Mouse (Mus musculus) stomach, postnatal 0 days (tissue): ENCODE measurements around the gene Krt31. TPM values are rescaled to one million over a fixed set of nuclear protein-coding genes. Genes with fewer than 3 reads are reported as not detected.

Source experiments
- ATAC-seq: fragments of 200-750 bp; cut with Nextera tagmentation; 2 replicates; pipeline ENCODE4 v1.8.0; 2017; ENCODE audit not compliant: low FRiP score, low TSS enrichment
- DNase-seq: peaks from one replicate; pipeline ENCODE4 v3.0.0-alpha.2; 2016; ENCODE audit warnings: low spot score
- H3K27ac ChIP-seq: fragments of 300-500 bp; sonication (generic); replicated peaks from 2 replicates; pipeline ENCODE4 v1.5.1; 2014; ENCODE audit warnings: mild to moderate bottlenecking, control low read depth
- H3K27me3 ChIP-seq: fragments of 300-500 bp; sonication (generic); 2 replicates; pipeline ENCODE4 v1.6.1; 2014; ENCODE audit warnings: low read length; ENCODE audit not compliant: control insufficient read depth, insufficient read depth
- H3K36me3 ChIP-seq: fragments of 300-500 bp; sonication (generic); 2 replicates; pipeline ENCODE4 v1.6.1; 2014; ENCODE audit warnings: low read length, mixed read lengths; ENCODE audit not compliant: control insufficient read depth, insufficient read depth
- H3K4me1 ChIP-seq: fragments of 300-500 bp; sonication (generic); replicated peaks from 2 replicates; pipeline ENCODE4 v1.6.1; 2014; ENCODE audit warnings: antibody characterized with exemption; ENCODE audit not compliant: control insufficient read depth, insufficient read depth
- H3K4me2 ChIP-seq: fragments of 300-500 bp; sonication (generic); replicated peaks from 2 replicates; pipeline ENCODE4 v1.6.1; 2014; ENCODE audit warnings: low read depth, mild to moderate bottlenecking, control low read depth, moderate library complexity
- H3K4me3 ChIP-seq: fragments of 300-500 bp; sonication (generic); 2 replicates; pipeline ENCODE4 v1.5.1; 2014; ENCODE audit warnings: low read depth, low read length, control low read depth
- H3K9ac ChIP-seq: fragments of 300-500 bp; sonication (generic); 2 replicates; pipeline ENCODE4 v1.6.1; 2014; ENCODE audit warnings: mild to moderate bottlenecking, low read length, control low read depth, mixed read lengths
- H3K9me3 ChIP-seq: fragments of 300-500 bp; sonication (generic); 2 replicates; pipeline ENCODE4 v1.6.1; 2016; ENCODE audit warnings: low read length; ENCODE audit not compliant: control insufficient read depth
- CTCF ChIP-seq: IDR thresholded peaks from 2 replicates; pipeline ENCODE4 v1.5.1; 2016; ENCODE audit warnings: antibody characterized with exemption, low read depth, mild to moderate bottlenecking, moderate library complexity
- EP300 ChIP-seq: optimal IDR thresholded peaks from 2 replicates; pipeline ENCODE3; 2016; ENCODE audit warnings: antibody characterized with exemption
- WGBS: fragments of 180-500 bp; shearing (Covaris S2); extraction: QIAGEN DNeasy Blood & Tissue Kit; methylation state at CpG from one replicate; pipeline ENCODE4 v1.1.7; 2014; 5-methylcytosine and 5-hydroxymethylcytosine counted together
- polyA plus RNA-seq: library from polyadenylated mRNA; unstranded; fragments of >200 nt; fragmentation: Nextera tagmentation; extraction: Ambion mirVana; gene quantifications from 2 replicates; pipeline ENCODE4 v1.2.1, GENCODE M21; 2015

Krt31 gene
- polyA plus RNA-seq, 1 experiment from 2014 or later = not detected

DNA sequence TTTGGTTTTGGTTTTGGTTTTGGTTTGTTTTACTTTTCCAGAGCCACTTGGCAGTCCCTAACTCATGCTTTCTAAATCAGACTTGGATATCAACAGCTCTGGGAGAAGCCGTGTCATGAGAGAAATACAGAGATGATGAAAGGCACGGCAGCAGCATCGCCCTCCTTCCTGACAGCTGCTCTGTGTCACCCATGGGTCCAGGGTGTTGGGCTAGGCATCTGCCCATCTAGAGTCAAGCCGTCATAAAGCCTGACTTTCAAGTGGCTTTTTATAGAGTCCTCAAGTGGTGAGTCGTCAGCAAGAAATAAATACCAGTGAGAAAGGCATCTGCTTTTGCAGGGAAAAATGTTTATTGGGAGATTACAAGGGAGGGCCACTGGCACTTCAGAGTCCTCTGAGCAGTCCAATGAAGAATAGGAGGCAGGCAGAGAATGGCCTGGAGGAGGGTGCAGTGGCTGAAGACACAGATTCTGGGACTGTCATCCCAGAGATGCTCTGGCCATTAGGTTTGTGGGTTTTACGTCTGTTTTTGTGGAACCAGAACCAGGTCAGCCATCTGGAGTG is 4.0 kb downstream of the Krt31 start:
- WGBS = 74% methylated on average over 6 of the region's 6 CpGs

GRCm38 (mm10) chr11:100041454-100041853 is 8.9 kb downstream of the Krt31 start, which contains the start of gene Krt34:
Krt34 (minus strand) TSS chr11:100041554.
- DNase-seq (no peak), ATAC-seq (no peak)
- TF ChIP-seq EP300 (no peak), CTCF (no peak)
- Histone ChIP-seq H3K9me3 (no peaks in the 10 kb centered on the region), H3K4me1 (no peaks in the 10 kb centered on the region), H3K27me3 (no peaks in the 10 kb centered on the region), H3K9ac (no peak within 1 kb of the TSS), H3K4me2 (no peak within 1 kb of the TSS), H3K36me3 (no peaks in the 10 kb centered on the region), H3K27ac (no peak within 1 kb of the TSS), H3K4me3 (no peak within 1 kb of the TSS)
- 86% methylated on average over 6 of the region's 6 CpGs for WGBS

More for the DNA sequence above, 4.0 kb downstream of the Krt31 start:
- Histone ChIP-seq H3K4me2 (no peak overlapping the region), H3K36me3 (no peaks in the 10 kb centered on the region), H3K4me3 (no peak overlapping the region), H3K9me3 (no peaks in the 10 kb centered on the region), H3K27me3 (no peaks in the 10 kb centered on the region), H3K4me1 (no peaks in the 10 kb centered on the region), H3K27ac (no peak overlapping the region), H3K9ac (no peak overlapping the region)
- TF ChIP-seq CTCF (no peak), EP300 (no peak)
- no peak for DNase-seq
- ATAC-seq = no peak

GRCm38 (mm10) chr11:100029768-100030167 is 20.6 kb downstream of the Krt31 start, which contains the start of gene Krt33b:
Krt33b (minus strand) TSS chr11:100029868.
- H3K9me3 ChIP-seq = no peaks in the 10 kb centered on the region
- DNase-seq = no peak
- no peak within 1 kb of the TSS for H3K9ac ChIP-seq
- no peak within 1 kb of the TSS for H3K4me2 ChIP-seq
- H3K27me3 ChIP-seq = no peaks in the 10 kb centered on the region
- 90% methylated on average over 6 of the region's 6 CpGs for WGBS
- H3K36me3 ChIP-seq = no peaks in the 10 kb centered on the region
- no peak within 1 kb of the TSS for H3K27ac ChIP-seq
- TF ChIP-seq EP300 = no peak
- no peak for TF ChIP-seq CTCF
- no peaks in the 10 kb centered on the region for H3K4me1 ChIP-seq
- no peak within 1 kb of the TSS for H3K4me3 ChIP-seq
- no peak for ATAC-seq

GRCm38 (mm10) chr11:100021438-100021837 is 28.9 kb downstream of the Krt31 start:
- Histone ChIP-seq H3K9ac (no peak overlapping the region), H3K4me3 (no peak overlapping the region), H3K27ac (no peak overlapping the region), H3K4me2 (no peak overlapping the region), H3K27me3 (no peaks in the 10 kb centered on the region), H3K9me3 (no peaks in the 10 kb centered on the region), H3K36me3 (no peaks in the 10 kb centered on the region), H3K4me1 (no peaks in the 10 kb centered on the region; the same call in 1 of the 2 replicates)
- TF ChIP-seq CTCF (no peak), EP300 (no peak)
- DNase-seq (no peak), ATAC-seq (no peak)
- 66% methylated on average over 5 of the region's 5 CpGs for WGBS

DNA sequence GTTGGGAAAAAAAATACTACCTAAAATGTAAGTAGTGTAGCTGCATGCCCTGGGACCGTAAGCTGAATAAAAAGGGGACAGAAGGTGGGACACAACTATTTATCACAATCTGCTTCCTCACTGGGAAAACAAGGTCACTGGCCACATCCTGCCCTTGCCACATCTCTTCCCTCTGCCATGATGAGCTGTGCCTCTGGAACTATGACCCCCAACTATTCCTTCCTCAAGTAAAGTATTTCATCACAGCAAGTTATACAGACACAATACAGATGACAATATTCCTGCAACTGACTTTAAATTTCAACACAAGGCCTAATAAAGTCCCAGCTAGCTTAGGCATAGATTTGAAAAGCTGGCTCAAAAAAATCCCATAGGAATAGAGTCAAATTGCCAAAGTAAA is 30.9 kb downstream of the Krt31 start:
- no peak for TF ChIP-seq CTCF
- TF ChIP-seq EP300 = no peak
- H3K4me1 ChIP-seq = no peaks in the 10 kb centered on the region; the same call in 1 of the 2 replicates
- no peak overlapping the region for H3K9ac ChIP-seq
- no peaks in the 10 kb centered on the region for H3K27me3 ChIP-seq
- H3K4me2 ChIP-seq = no peak overlapping the region
- H3K27ac ChIP-seq = no peak overlapping the region
- no peak for DNase-seq
- 65% methylated on average over 1 of the region's 1 CpGs for WGBS
- H3K9me3 ChIP-seq = no peaks in the 10 kb centered on the region
- H3K4me3 ChIP-seq = no peak overlapping the region
- H3K36me3 ChIP-seq = no peaks in the 10 kb centered on the region
- ATAC-seq = no peak

- Histone ChIP-seq H3K36me3 (no peaks in the 10 kb centered on the region), H3K27me3 (no peaks in the 10 kb centered on the region), H3K9ac (no peak within 1 kb of the TSS), H3K4me2 (no peak within 1 kb of the TSS), H3K27ac (no peak within 1 kb of the TSS), H3K4me1 (no peaks in the 10 kb centered on the region), H3K9me3 (no peaks in the 10 kb centered on the region), H3K4me3 (no peak within 1 kb of the TSS)
- no peak for TF ChIP-seq CTCF
- ATAC-seq (no peak), DNase-seq (no peak)
- WGBS = 68% methylated on average over 4 of the region's 4 CpGs
Measured at GRCm38 (mm10) chr11:100016112-100016511, 34.2 kb downstream of the Krt31 start, which contains the start of gene Krt33a. Krt33a (minus strand) TSS chr11:100016212.
